Mouse (Mus musculus): ENCODE measurements around the gene Trim75. TPM values are rescaled to one million over a fixed set of nuclear protein-coding genes. Genes with fewer than 3 reads are reported as not detected.

Gene Trim75
- polyA plus RNA-seq, 1 experiment = not detected

DNA sequence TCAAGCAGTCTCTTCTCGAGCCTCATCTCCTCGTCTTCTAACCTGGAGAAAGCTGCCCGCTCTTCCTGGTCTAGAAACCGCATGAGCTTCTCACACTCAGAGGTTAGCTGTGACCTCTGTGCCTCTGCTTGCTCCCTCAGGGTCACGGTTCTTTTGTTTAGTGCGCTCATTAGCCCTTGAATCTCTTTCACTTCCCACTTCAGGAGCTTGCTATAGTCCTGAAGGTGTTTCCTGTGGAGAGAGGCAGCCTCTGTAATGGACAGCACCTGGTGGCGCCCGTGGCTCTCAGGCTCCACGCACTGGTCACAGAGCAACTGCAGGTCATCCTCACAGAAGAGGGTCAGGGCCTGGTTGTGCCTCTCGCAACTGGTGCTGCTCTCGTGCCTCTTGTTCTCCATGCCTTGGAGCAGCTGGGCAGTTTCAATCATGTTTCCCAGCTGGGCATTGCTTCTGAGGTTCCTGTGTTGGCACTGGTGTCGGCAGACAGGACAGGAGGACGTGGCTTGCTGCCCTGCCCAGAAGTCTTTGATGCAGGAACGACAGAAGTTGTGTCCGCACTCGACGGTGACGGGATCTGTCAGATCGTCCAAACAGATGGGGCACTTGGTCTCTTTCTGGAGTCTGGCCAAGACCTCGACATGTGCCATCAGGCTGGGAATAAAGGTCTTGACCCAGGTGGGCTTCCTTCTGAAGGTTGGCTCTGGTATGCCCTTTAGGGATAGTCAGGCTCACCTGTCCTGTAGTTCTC is 4.3 kb downstream of the Trim75 start:
- Histone ChIP-seq H3K27ac (ENCODE audit: insufficient read depth, low read length) (no peak overlapping the region), H3K4me3 (ENCODE audit: low read depth, low read length) (no peak overlapping the region)

GRCm38 (mm10) chr8:64962836-64963235 is 24.8 kb downstream of the Trim75 start:
- Histone ChIP-seq H3K27me3 (ENCODE audit: control insufficient read depth, insufficient read depth, low read length, poor library complexity, severe bottlenecking) (no peaks in the 10 kb centered on the region), H3K27ac (ENCODE audit: insufficient read depth, low read length) (no peak overlapping the region), H3K9me3 (replicated peaks; ENCODE audit: control insufficient read depth, insufficient read depth, low read length, poor library complexity, severe bottlenecking) (no peaks in the 10 kb centered on the region; the same call in 1 of the 2 replicates), H3K4me1 (ENCODE audit: control insufficient read depth, insufficient read depth, low read length) (no peaks in the 10 kb centered on the region), H3K36me3 (ENCODE audit: control insufficient read depth, insufficient read depth, low read length, poor library complexity, severe bottlenecking) (peaks cover 40% of the 10 kb centered on the region), H3K4me3 (ENCODE audit: low read depth, low read length) (no peak overlapping the region), H3K9ac (ENCODE audit: low read depth, poor library complexity, severe bottlenecking) (no peak overlapping the region)
- TF ChIP-seq EP300 (IDR thresholded peaks at IDR 0.05; ENCODE audit: insufficient read depth, low read depth, low read length) (no peak), POLR2A (IDR thresholded peaks at IDR 0.05; ENCODE audit: insufficient read depth, low read length) (no peak)

More for the DNA sequence above, 4.3 kb downstream of the Trim75 start:
- H3K4me1 ChIP-seq (ENCODE audit: control insufficient read depth, insufficient read depth, low read length) = no peaks in the 10 kb centered on the region
- no peaks in the 10 kb centered on the region for H3K36me3 ChIP-seq (ENCODE audit: control insufficient read depth, insufficient read depth, low read length, poor library complexity, severe bottlenecking)
- TF ChIP-seq POLR2A (IDR thresholded peaks at IDR 0.05; ENCODE audit: insufficient read depth, low read length) = no peak
- no peak for TF ChIP-seq CTCF (IDR thresholded peaks at IDR 0.05; ENCODE audit: low read depth, low read length)
- TF ChIP-seq EP300 (IDR thresholded peaks at IDR 0.05; ENCODE audit: insufficient read depth, low read depth, low read length) = no peak
- H3K9me3 ChIP-seq (replicated peaks; ENCODE audit: control insufficient read depth, insufficient read depth, low read length, poor library complexity, severe bottlenecking) = no peaks in the 10 kb centered on the region
- no peaks in the 10 kb centered on the region for H3K27me3 ChIP-seq (ENCODE audit: control insufficient read depth, insufficient read depth, low read length, poor library complexity, severe bottlenecking)
- no peak overlapping the region for H3K9ac ChIP-seq (ENCODE audit: low read depth, poor library complexity, severe bottlenecking)

- no peak overlapping the region for H3K27ac ChIP-seq (ENCODE audit: insufficient read depth, low read length)
- TF ChIP-seq CTCF (IDR thresholded peaks at IDR 0.05; ENCODE audit: low read depth, low read length) (no peak), POLR2A (IDR thresholded peaks at IDR 0.05; ENCODE audit: insufficient read depth, low read length) (no peak), EP300 (IDR thresholded peaks at IDR 0.05; ENCODE audit: insufficient read depth, low read depth, low read length) (no peak)
- no peak overlapping the region for H3K9ac ChIP-seq (ENCODE audit: low read depth, poor library complexity, severe bottlenecking)
- H3K36me3 ChIP-seq (ENCODE audit: control insufficient read depth, insufficient read depth, low read length, poor library complexity, severe bottlenecking) = peaks cover 37% of the 10 kb centered on the region
- no peaks in the 10 kb centered on the region for H3K4me1 ChIP-seq (ENCODE audit: control insufficient read depth, insufficient read depth, low read length)
- no peaks in the 10 kb centered on the region for H3K27me3 ChIP-seq (ENCODE audit: control insufficient read depth, insufficient read depth, low read length, poor library complexity, severe bottlenecking)
- H3K4me3 ChIP-seq (ENCODE audit: low read depth, low read length) = no peak overlapping the region
- H3K9me3 ChIP-seq (replicated peaks; ENCODE audit: control insufficient read depth, insufficient read depth, low read length, poor library complexity, severe bottlenecking) = no peaks in the 10 kb centered on the region; the same call in 1 of the 2 replicates
These were observed 28.6 kb downstream of the Trim75 start for GRCm38 (mm10) chr8:64959025-64959424.

- Histone ChIP-seq H3K27me3 (ENCODE audit: control insufficient read depth, insufficient read depth, low read length, poor library complexity, severe bottlenecking) (no peaks in the 10 kb centered on the region), H3K36me3 (ENCODE audit: control insufficient read depth, insufficient read depth, low read length, poor library complexity, severe bottlenecking) (peaks cover 8% of the 10 kb centered on the region), H3K9ac (ENCODE audit: low read depth, poor library complexity, severe bottlenecking) (no peak overlapping the region), H3K4me1 (ENCODE audit: control insufficient read depth, insufficient read depth, low read length) (no peaks in the 10 kb centered on the region), H3K27ac (ENCODE audit: insufficient read depth, low read length) (no peak overlapping the region), H3K4me3 (ENCODE audit: low read depth, low read length) (no peak overlapping the region), H3K9me3 (replicated peaks; ENCODE audit: control insufficient read depth, insufficient read depth, low read length, poor library complexity, severe bottlenecking) (peaks cover 2% of the 10 kb centered on the region; the same call in 1 of the 2 replicates)
- TF ChIP-seq POLR2A (IDR thresholded peaks at IDR 0.05; ENCODE audit: insufficient read depth, low read length) = no peak
- no peak for TF ChIP-seq CTCF (IDR thresholded peaks at IDR 0.05; ENCODE audit: low read depth, low read length)
- no peak for TF ChIP-seq EP300 (IDR thresholded peaks at IDR 0.05; ENCODE audit: insufficient read depth, low read depth, low read length)
These were observed 35.5 kb downstream of the Trim75 start for GRCm38 (mm10) chr8:64952101-64952500.

GRCm38 (mm10) chr8:64948371-64948770 is 39.3 kb downstream of the Trim75 start:
- Histone ChIP-seq H3K27ac (ENCODE audit: insufficient read depth, low read length) (no peak overlapping the region), H3K9me3 (replicated peaks; ENCODE audit: control insufficient read depth, insufficient read depth, low read length, poor library complexity, severe bottlenecking) (peaks cover 2% of the 10 kb centered on the region; the same call in 1 of the 2 replicates), H3K4me3 (ENCODE audit: low read depth, low read length) (no peak overlapping the region), H3K9ac (ENCODE audit: low read depth, poor library complexity, severe bottlenecking) (no peak overlapping the region), H3K36me3 (ENCODE audit: control insufficient read depth, insufficient read depth, low read length, poor library complexity, severe bottlenecking) (no peaks in the 10 kb centered on the region), H3K4me1 (ENCODE audit: control insufficient read depth, insufficient read depth, low read length) (no peaks in the 10 kb centered on the region), H3K27me3 (ENCODE audit: control insufficient read depth, insufficient read depth, low read length, poor library complexity, severe bottlenecking) (no peaks in the 10 kb centered on the region)
- TF ChIP-seq EP300 (IDR thresholded peaks at IDR 0.05; ENCODE audit: insufficient read depth, low read depth, low read length) (no peak), CTCF (IDR thresholded peaks at IDR 0.05; ENCODE audit: low read depth, low read length) (no peak), POLR2A (IDR thresholded peaks at IDR 0.05; ENCODE audit: insufficient read depth, low read length) (no peak)

DNA sequence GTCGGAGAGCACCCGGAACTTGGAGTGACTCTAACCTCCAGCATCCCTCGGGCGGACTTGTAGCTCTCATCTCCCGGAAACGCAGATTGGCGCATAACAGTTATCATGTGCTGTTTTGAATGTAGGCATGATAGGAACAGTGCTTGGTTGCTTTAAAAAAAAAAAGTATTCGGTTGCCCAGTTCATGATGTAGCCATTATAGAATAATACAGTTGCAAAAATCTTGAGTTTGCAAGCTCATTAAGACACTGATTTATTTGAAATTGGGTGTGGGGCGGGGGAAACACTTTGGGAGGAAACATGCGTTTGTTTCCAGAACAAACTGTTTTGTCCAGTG is 40.0 kb downstream of the Trim75 start:
- Histone ChIP-seq H3K4me3 (ENCODE audit: low read depth, low read length) (peak overlapping the region; percentile 69), H3K27ac (ENCODE audit: insufficient read depth, low read length) (no peak overlapping the region), H3K9ac (ENCODE audit: low read depth, poor library complexity, severe bottlenecking) (peak overlapping the region; percentile 84), H3K27me3 (ENCODE audit: control insufficient read depth, insufficient read depth, low read length, poor library complexity, severe bottlenecking) (no peaks in the 10 kb centered on the region), H3K36me3 (ENCODE audit: control insufficient read depth, insufficient read depth, low read length, poor library complexity, severe bottlenecking) (no peaks in the 10 kb centered on the region), H3K9me3 (replicated peaks; ENCODE audit: control insufficient read depth, insufficient read depth, low read length, poor library complexity, severe bottlenecking) (no peaks in the 10 kb centered on the region; the same call in 1 of the 2 replicates), H3K4me1 (ENCODE audit: control insufficient read depth, insufficient read depth, low read length) (no peaks in the 10 kb centered on the region)
- TF ChIP-seq CTCF (IDR thresholded peaks at IDR 0.05; ENCODE audit: low read depth, low read length) = no peak
- TF ChIP-seq POLR2A (IDR thresholded peaks at IDR 0.05; ENCODE audit: insufficient read depth, low read length) = no peak
- no peak for TF ChIP-seq EP300 (IDR thresholded peaks at IDR 0.05; ENCODE audit: insufficient read depth, low read depth, low read length)

All from ES-Bruce4 (cell line).